Mouse (Mus musculus): ENCODE measurements at regions not wholly inside any gene's neighbourhood (a gene's known extent, or its start where the extent isn't known, plus 50 kb on each side); places are given as distances from the start of the nearest gene placed in this dataset.

DNA sequence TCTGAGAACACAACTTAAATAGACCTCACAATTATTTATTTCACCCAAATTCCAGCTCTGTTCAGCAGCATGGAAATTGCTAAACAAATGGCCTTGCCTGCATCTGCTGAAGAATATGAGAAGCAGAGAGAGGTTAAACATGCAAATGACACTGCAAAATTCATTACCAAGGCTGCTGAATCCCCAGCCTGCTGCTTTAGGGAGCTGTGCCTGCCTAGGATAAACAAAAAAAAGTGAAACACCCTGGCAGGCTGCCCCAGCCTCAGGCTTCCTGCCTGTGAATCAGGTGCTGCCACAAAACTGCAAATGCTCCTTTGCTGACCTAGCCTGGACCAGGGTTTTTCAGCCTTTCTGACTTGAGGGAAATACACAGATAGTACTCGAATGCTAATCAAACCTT lies 346.4 kb upstream of the Lrrc3b start:
- Histone ChIP-seq H3K9me3 (ENCODE audit: low read depth, low read length) (no peaks in the 10 kb centered on the region), H3K27ac (ENCODE audit: low read depth) (no peak overlapping the region), H3K4me3 (ENCODE audit: low read depth, low read length) (no peak overlapping the region), H3K27me3 (ENCODE audit: insufficient read depth, low read length) (no peaks in the 10 kb centered on the region), H3K9ac (no peak overlapping the region), H3K36me3 (ENCODE audit: insufficient read depth) (no peaks in the 10 kb centered on the region), H3K4me2 (no peak overlapping the region), H3K4me1 (ENCODE audit: insufficient read depth) (no peaks in the 10 kb centered on the region)
- ATAC-seq (ENCODE audit: insufficient read depth) (no peak), DNase-seq (peak; percentile 24)
- WGBS: 59% methylated on average over 1 of the region's 1 CpGs
- TF ChIP-seq CTCF (IDR thresholded peaks at IDR 0.05; ENCODE audit: low read depth): no peak

GRCm38 (mm10) chr14:15795698-15796097 lies 356.9 kb upstream of the Lrrc3b start:
- Histone ChIP-seq H3K27me3 (ENCODE audit: insufficient read depth, low read length) (no peaks in the 10 kb centered on the region), H3K4me3 (ENCODE audit: low read depth, low read length) (no peak overlapping the region), H3K27ac (ENCODE audit: low read depth) (no peak overlapping the region), H3K4me2 (no peak overlapping the region), H3K9me3 (ENCODE audit: low read depth, low read length) (no peaks in the 10 kb centered on the region), H3K36me3 (ENCODE audit: insufficient read depth) (no peaks in the 10 kb centered on the region), H3K4me1 (ENCODE audit: insufficient read depth) (no peaks in the 10 kb centered on the region), H3K9ac (no peak overlapping the region)
- no peak for TF ChIP-seq CTCF (IDR thresholded peaks at IDR 0.05; ENCODE audit: low read depth)
- WGBS: 57% methylated on average over 3 of the region's 3 CpGs
- ATAC-seq (ENCODE audit: insufficient read depth) (no peak), DNase-seq (no peak)

GRCm38 (mm10) chr14:15797019-15797418 lies 358.2 kb upstream of the Lrrc3b start:
- Histone ChIP-seq H3K4me3 (ENCODE audit: low read depth, low read length) (no peak overlapping the region), H3K27ac (ENCODE audit: low read depth) (no peak overlapping the region), H3K9me3 (ENCODE audit: low read depth, low read length) (no peaks in the 10 kb centered on the region), H3K4me2 (no peak overlapping the region), H3K27me3 (ENCODE audit: insufficient read depth, low read length) (no peaks in the 10 kb centered on the region), H3K36me3 (ENCODE audit: insufficient read depth) (no peaks in the 10 kb centered on the region), H3K4me1 (ENCODE audit: insufficient read depth) (no peaks in the 10 kb centered on the region), H3K9ac (no peak overlapping the region)
- no peak for TF ChIP-seq CTCF (IDR thresholded peaks at IDR 0.05; ENCODE audit: low read depth)
- ATAC-seq (ENCODE audit: insufficient read depth) (no peak), DNase-seq (no peak)
- WGBS: 18% methylated on average over 2 of the region's 2 CpGs

- no peak overlapping the region for H3K9ac ChIP-seq
- TF ChIP-seq CTCF (IDR thresholded peaks at IDR 0.05; ENCODE audit: low read depth): no peak
- H3K27me3 ChIP-seq (ENCODE audit: insufficient read depth, low read length): no peaks in the 10 kb centered on the region
- no peaks in the 10 kb centered on the region for H3K4me1 ChIP-seq (ENCODE audit: insufficient read depth)
- no peaks in the 10 kb centered on the region for H3K9me3 ChIP-seq (ENCODE audit: low read depth, low read length)
- no peak overlapping the region for H3K4me3 ChIP-seq (ENCODE audit: low read depth, low read length)
- DNase-seq (peak; percentile 45), ATAC-seq (ENCODE audit: insufficient read depth) (peak; percentile 97)
- no peak overlapping the region for H3K4me2 ChIP-seq
- 51% methylated on average over 5 of the region's 5 CpGs for WGBS
- no peaks in the 10 kb centered on the region for H3K36me3 ChIP-seq (ENCODE audit: insufficient read depth)
- H3K27ac ChIP-seq (ENCODE audit: low read depth): no peak overlapping the region
Measured at GRCm38 (mm10) chr14:15801477-15802099, 362.8 kb upstream of the Lrrc3b start.

DNA sequence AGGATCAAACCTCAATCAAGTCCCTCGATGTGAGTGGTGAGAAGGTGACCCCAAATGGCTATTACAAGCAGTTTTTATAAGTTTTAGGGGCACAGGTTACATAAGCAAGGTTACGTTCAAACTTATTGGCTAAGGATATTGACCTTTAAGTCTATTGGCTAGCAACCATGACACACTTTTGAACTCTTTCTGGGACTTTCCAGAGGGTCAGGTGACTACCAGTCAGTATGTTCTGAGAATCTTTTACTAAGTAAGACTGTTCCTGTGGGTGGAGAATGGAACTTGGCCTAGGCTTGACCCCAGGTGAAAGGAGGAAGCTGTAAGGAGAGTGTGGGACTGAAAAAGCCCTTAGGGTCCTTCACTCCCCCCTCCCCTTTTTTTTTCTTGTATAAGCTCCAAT lies 370.3 kb upstream of the Lrrc3b start:
- Histone ChIP-seq H3K9me3 (ENCODE audit: low read depth, low read length) (no peaks in the 10 kb centered on the region), H3K27me3 (ENCODE audit: insufficient read depth, low read length) (no peaks in the 10 kb centered on the region), H3K4me1 (ENCODE audit: insufficient read depth) (no peaks in the 10 kb centered on the region), H3K36me3 (ENCODE audit: insufficient read depth) (no peaks in the 10 kb centered on the region), H3K9ac (no peak overlapping the region), H3K4me3 (ENCODE audit: low read depth, low read length) (no peak overlapping the region), H3K4me2 (no peak overlapping the region), H3K27ac (ENCODE audit: low read depth) (no peak overlapping the region)
- no peak for TF ChIP-seq CTCF (IDR thresholded peaks at IDR 0.05; ENCODE audit: low read depth)
- DNase-seq (no peak), ATAC-seq (ENCODE audit: insufficient read depth) (no peak)
- 65% methylated on average over 2 of the region's 2 CpGs for WGBS

DNA sequence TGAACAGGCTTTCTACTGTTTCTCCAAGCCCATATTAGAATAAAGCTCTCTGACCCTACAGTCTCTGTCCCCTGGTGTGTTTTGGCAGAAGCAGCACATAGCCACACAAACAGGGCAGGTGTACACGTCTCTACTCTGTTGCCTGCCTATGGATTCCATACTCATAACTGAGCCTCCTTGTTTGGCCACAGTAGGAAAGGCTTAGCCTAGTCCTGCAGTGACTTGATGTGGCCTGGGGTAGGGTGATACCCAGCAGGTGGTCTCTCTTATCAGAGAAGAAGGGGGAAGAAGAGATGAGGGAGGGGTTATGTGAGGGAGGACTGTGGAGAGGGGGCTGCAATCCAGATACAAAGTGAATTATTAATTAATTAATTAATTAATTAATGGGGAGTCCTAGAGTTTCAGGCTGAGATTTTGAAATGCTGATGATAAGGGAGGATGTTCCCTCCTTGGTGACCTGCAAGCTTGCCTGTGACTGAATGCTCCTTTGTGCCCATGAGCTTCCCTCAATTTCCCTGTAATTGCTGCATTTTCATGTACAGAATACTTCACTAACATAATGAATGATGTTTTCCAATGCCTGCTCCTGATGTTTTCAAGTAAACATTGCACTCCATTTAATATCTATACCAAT lies 402.7 kb upstream of the Lrrc3b start:
- DNase-seq: no peak
- Histone ChIP-seq H3K27me3 (ENCODE audit: insufficient read depth, low read length) (no peaks in the 10 kb centered on the region), H3K9ac (no peak overlapping the region), H3K9me3 (ENCODE audit: low read depth, low read length) (no peaks in the 10 kb centered on the region), H3K27ac (ENCODE audit: low read depth) (no peak overlapping the region), H3K4me2 (no peak overlapping the region), H3K4me3 (ENCODE audit: low read depth, low read length) (no peak overlapping the region), H3K36me3 (ENCODE audit: insufficient read depth) (no peaks in the 10 kb centered on the region), H3K4me1 (ENCODE audit: insufficient read depth) (no peaks in the 10 kb centered on the region)
- ATAC-seq (ENCODE audit: insufficient read depth): no peak
- TF ChIP-seq CTCF (IDR thresholded peaks at IDR 0.05; ENCODE audit: low read depth): no peak
- 79% methylated on average over 1 of the region's 1 CpGs for WGBS

- no peak overlapping the region for H3K4me3 ChIP-seq (ENCODE audit: low read depth, low read length)
- H3K4me2 ChIP-seq: no peak overlapping the region
- 46% methylated on average over 1 of the region's 1 CpGs for WGBS
- no peaks in the 10 kb centered on the region for H3K4me1 ChIP-seq (ENCODE audit: insufficient read depth)
- no peak overlapping the region for H3K27ac ChIP-seq (ENCODE audit: low read depth)
- no peak for ATAC-seq (ENCODE audit: insufficient read depth)
- H3K27me3 ChIP-seq (ENCODE audit: insufficient read depth, low read length): no peaks in the 10 kb centered on the region
- H3K36me3 ChIP-seq (ENCODE audit: insufficient read depth): no peaks in the 10 kb centered on the region
- DNase-seq: no peak
- no peak overlapping the region for H3K9ac ChIP-seq
- H3K9me3 ChIP-seq (ENCODE audit: low read depth, low read length): no peaks in the 10 kb centered on the region
- no peak for TF ChIP-seq CTCF (IDR thresholded peaks at IDR 0.05; ENCODE audit: low read depth)
Measured at GRCm38 (mm10) chr14:15842024-15842599, 403.3 kb upstream of the Lrrc3b start.
